Mouse (Mus musculus): ENCODE measurements around the gene Fancd2os.

DNA sequence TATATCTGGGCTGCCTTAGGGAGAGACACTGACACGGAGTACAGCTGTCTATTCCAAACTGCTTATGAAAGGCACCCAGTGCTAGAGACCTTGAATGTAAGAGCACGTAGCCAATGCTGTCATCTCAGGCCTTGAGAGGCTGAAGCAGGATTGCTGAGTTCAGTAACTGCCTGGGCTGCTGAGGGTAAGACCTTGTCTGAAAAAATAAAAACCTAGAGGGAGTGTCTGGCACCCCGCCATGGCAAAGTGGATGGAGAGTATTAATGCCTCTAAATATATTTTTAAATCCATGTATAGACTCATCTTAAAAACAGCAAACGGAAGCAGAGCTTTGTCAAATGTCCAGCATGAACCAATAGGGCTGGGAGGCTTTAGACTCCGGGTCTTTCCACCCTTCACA is 682 bp downstream of the Fancd2os start:
- TF ChIP-seq CTCF (conservative IDR thresholded peaks at IDR 0.05; ENCODE audit: low read length) = no peak
- TF ChIP-seq POU5F1 (IDR thresholded peaks at IDR 0.05; ENCODE audit: borderline replicate concordance, low read length) = no peak
- TF ChIP-seq NANOG (IDR thresholded peaks at IDR 0.05; ENCODE audit: borderline replicate concordance, low read length) = no peak

Data from E14TG2a.4 (cell line).